Mouse (Mus musculus) Muller cell, postnatal 12 days (primary cell): ENCODE results near the gene Gstm3.
A peak's percentile ranks its signal among the peaks of the same experiment; 100 is the strongest.

ENCODE experiments used
- DNase-seq: peaks from one replicate; pipeline ENCODE4 v3.0.0-alpha.2; 2015; ENCODE audit errors: inconsistent ontology term

The Gstm3 gene

DNA sequence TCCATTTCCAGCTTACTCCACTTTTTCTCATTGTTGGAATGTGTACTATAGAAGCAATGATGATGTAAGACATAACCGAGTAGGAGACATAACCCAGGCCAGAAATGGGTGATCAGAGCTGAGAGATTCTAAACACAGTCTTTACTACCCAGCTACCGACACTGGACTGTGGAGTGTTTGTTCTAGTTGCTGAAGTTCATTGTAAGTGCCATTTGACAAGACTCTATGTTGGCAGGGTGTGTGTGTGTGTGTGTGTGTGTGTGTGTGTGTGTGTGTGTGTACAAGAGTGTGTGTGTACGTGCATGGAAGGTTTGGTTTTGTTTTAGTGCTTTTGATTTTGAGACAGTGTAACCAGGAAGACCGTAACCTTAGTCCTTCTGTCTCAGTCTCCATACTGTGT is 39.4 kb downstream of the Gstm3 start:
- no peak for DNase-seq

GRCm38 (mm10) chr3:107929243-107929642 is 39.8 kb downstream of the Gstm3 start:
- no peak for DNase-seq

GRCm38 (mm10) chr3:107928691-107929090 is 40.4 kb downstream of the Gstm3 start:
- no peak for DNase-seq

DNA sequence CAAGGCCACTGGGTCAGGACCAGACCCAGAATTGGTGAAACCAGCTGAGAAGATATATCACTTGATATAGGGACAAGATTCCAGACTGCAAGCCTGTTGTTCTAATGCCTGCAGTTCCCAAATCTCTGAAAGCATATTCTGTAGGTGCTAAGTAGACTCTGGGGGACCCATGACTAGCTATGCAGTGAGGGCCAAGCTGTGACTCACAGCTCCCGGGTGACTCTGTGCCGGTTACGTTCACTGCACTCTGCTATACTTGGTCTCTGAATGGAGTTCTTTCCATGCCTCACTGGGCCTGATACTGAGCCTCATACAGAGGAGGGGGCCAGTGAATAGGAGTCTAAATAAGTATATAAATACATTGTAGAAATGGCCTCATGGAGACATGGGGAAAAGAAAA is 41.2 kb downstream of the Gstm3 start:
- peak; percentile 39 for DNase-seq

GRCm38 (mm10) chr3:107925335-107925734 is 43.7 kb downstream of the Gstm3 start:
- DNase-seq: no peak

- DNase-seq: no peak
These were observed 48.7 kb downstream of the Gstm3 start for GRCm38 (mm10) chr3:107920348-107920747.

GRCm38 (mm10) chr3:107917783-107918408 is 51.2 kb downstream of the Gstm3 start:
- peak; percentile 40 for DNase-seq

DNA sequence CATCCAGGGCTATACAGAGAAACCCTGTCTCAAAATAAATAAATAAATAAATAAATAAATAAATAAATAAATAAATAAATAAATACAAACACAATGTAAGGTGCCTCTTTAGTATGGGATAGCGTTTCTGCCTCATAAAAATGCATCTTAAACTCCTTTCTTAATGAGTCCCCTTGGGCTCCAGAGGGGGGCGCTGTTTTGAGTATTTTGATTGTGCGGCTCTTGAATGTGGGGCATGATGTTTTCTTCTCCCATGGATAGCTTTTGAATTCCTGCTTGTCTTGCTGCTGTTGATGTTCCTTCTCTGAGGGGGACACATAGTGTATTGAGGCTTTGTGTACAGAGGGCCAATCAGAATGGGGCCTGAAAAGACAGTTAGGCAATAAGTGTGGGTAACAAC is 52.0 kb downstream of the Gstm3 start:
- DNase-seq: no peak

DNA sequence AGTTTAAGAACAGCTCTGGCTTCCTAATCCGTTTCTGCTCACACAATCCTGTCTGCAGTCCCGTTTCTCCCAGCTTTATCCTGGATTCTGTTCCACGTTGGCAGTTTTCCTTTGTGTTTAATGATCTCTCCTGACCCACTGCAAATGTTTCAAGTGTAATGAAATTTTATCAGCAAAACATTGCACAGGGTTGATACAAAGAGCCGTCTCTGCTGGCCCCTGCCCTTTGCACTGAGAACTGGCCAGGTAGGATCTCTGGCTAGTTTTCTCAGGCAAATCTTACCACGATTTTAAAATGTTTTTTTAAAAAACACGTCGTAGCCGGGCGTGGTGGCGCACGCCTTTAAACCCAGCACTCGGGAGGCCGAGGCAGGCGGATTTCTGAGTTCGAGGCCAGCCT is 52.4 kb downstream of the Gstm3 start:
- no peak for DNase-seq
